Mouse (Mus musculus) thymus, adult 2 months (tissue): ENCODE measurements around the gene Itpripl2. TPM values are rescaled to one million over a fixed set of nuclear protein-coding genes. Genes with fewer than 3 reads are reported as not detected.

Source experiments
- DNase-seq: peaks from one replicate; pipeline ENCODE4 v3.0.0; 2021
- H3K27ac ChIP-seq: fragments of 200-500 bp; 2 replicates; pipeline ENCODE4 v1.5.1; 2012; ENCODE audit warnings: low read length, control low read depth; ENCODE audit not compliant: control insufficient read depth, insufficient read depth
- H3K27me3 ChIP-seq: fragments of 200-500 bp; 2 replicates; pipeline ENCODE4 v1.6.1; 2012; ENCODE audit warnings: mild to moderate bottlenecking, low read length, moderate library complexity, mixed read lengths; ENCODE audit not compliant: control insufficient read depth, insufficient read depth
- H3K36me3 ChIP-seq: fragments of 200-500 bp; 2 replicates; pipeline ENCODE4 v1.6.1; 2012; ENCODE audit warnings: mild to moderate bottlenecking, low read length, moderate library complexity; ENCODE audit not compliant: control insufficient read depth, insufficient read depth
- H3K4me1 ChIP-seq: fragments of 200-500 bp; replicated peaks from 2 replicates; pipeline ENCODE4 v1.6.1; 2012; ENCODE audit warnings: low read length; ENCODE audit not compliant: control insufficient read depth, insufficient read depth
- H3K4me3 ChIP-seq: fragments of 200-500 bp; 2 replicates; pipeline ENCODE4 v1.5.1; 2012; ENCODE audit warnings: mild to moderate bottlenecking, low read length, control low read depth, moderate library complexity; ENCODE audit not compliant: control insufficient read depth, insufficient read depth
- CTCF ChIP-seq: fragments of 200-500 bp; IDR thresholded peaks from 2 replicates; pipeline ENCODE4 v1.5.1; 2012; ENCODE audit warnings: mild to moderate bottlenecking, control low read depth, low read length, moderate library complexity, borderline replicate concordance; ENCODE audit not compliant: control insufficient read depth, poor library complexity, insufficient read depth; ENCODE audit errors: extremely low read depth
- POLR2A ChIP-seq: fragments of 200-500 bp; IDR thresholded peaks from 2 replicates; pipeline ENCODE4 v1.6.1; 2012; ENCODE audit warnings: mild to moderate bottlenecking, low read length, control low read depth, moderate library complexity; ENCODE audit not compliant: control insufficient read depth, poor library complexity, insufficient read depth; ENCODE audit errors: extremely low read depth
- WGBS: fragments of 180-500 bp; shearing (Covaris S2); methylation state at CpG from one replicate; pipeline ENCODE4 v1.1.7; 2018; 5-methylcytosine and 5-hydroxymethylcytosine counted together
- polyA plus RNA-seq: library from polyadenylated mRNA; depleted of rRNA; stranded (reverse); fragments of >200 nt; gene quantifications from 2 replicates; pipeline ENCODE4 v1.2.3, GENCODE M21; 2012; rRNA removed

The Itpripl2 gene
- 7.2 and 7.5 TPM in 2 replicates for polyA plus RNA-seq

DNA sequence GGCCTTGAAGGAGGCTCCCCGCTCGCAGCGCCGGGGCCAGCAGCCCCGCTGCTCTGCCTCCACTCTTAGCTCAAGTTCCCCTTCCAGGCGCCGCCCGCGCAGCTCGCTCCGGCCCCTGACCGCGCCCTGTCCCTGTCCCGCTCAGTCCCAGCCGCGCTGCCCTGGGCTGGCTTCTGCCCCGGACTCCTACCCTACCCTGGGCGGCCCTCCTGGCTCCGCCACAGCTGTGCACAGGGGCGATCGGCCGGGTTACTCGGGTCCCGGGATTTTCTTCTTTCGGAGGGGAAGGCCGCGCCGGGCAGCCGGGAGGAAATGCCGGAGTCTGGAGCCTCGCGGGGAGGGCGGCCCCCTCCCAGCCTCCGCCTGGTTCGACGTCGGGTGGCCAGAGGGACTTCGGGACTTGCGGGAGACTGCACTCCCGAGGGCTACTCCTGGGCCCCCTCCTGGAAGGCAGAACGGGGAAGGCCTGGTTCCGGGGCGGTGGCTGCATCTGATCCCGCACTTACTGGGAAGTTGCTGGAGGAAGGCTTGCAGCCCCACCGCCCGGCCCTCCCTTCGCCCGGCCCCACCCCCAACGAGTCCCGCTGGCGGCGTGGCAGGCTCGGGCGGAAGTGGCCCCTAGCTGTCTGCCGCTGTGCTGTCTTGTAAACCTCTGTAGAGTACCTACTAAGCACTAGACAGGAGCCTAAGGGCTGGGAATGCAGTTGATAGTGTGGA is at the start of gene Itpripl2:
TSS of gene Itpripl2 (minus strand) at position 545 of the 717 bp plus-strand sequence.
- Histone ChIP-seq H3K36me3 (no peaks in the 10 kb centered on the region), H3K4me1 (peaks cover 3% of the 10 kb centered on the region; the same call in 1 of the 2 replicates), H3K27me3 (no peaks in the 10 kb centered on the region; the same call in 1 of the 2 replicates), H3K27ac (no peak within 1 kb of the TSS), H3K4me3 (peak within 1 kb of the TSS; percentile 47)
- WGBS, result under 1% methylated on average over 55 of the region's 55 CpGs
- TF ChIP-seq CTCF (no peak), POLR2A (no peak)
- DNase-seq, result peak; percentile 41

GRCm38 (mm10) chr7:118535076-118535475 is 43.3 kb upstream of the Itpripl2 start:
- Histone ChIP-seq H3K27ac (no peak overlapping the region), H3K36me3 (no peaks in the 10 kb centered on the region), H3K4me1 (no peaks in the 10 kb centered on the region), H3K4me3 (no peak overlapping the region), H3K27me3 (no peaks in the 10 kb centered on the region)
- no peak for DNase-seq
- TF ChIP-seq POLR2A, result no peak
- TF ChIP-seq CTCF, result no peak
- WGBS, result 94% methylated on average over 4 of the region's 4 CpGs

DNA sequence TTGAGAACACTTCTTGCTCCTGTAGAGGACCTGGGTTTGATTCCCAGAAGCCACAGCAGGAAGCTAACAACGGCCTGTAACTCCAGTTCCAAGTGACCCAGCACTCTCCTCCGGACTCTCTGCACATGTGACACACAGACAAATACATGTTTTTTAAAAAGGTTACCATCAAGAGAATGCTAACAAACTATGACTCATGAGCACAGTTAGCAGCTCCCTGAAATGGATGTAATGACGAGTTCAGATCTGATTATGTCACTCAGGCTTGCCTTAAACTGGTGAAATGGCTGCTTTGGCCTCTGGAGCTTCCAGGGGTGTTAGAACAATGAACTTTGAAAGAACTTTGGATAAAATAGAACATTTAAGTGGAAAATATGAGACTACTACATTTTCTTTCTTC is 42.6 kb upstream of the Itpripl2 start:
- WGBS, result 84% methylated on average over 3 of the region's 3 CpGs
- Histone ChIP-seq H3K4me1 (no peaks in the 10 kb centered on the region), H3K4me3 (no peak overlapping the region), H3K27ac (no peak overlapping the region), H3K27me3 (no peaks in the 10 kb centered on the region), H3K36me3 (no peaks in the 10 kb centered on the region)
- DNase-seq, result no peak
- TF ChIP-seq POLR2A (no peak), CTCF (no peak)

- no peaks in the 10 kb centered on the region for H3K4me1 ChIP-seq
- TF ChIP-seq POLR2A, result no peak
- TF ChIP-seq CTCF, result no peak
- under 1% methylated on average over 31 of the region's 31 CpGs for WGBS
- no peaks in the 10 kb centered on the region for H3K27me3 ChIP-seq
- H3K4me3 ChIP-seq, result peak within 1 kb of the TSS; percentile 62
- H3K36me3 ChIP-seq, result no peaks in the 10 kb centered on the region
- peak; percentile 92 for DNase-seq
- H3K27ac ChIP-seq, result peak within 1 kb of the TSS; percentile 34; the same call in 1 of the 2 replicates
These were observed 41.4 kb upstream of the Itpripl2 start, which contains the start of gene Coq7 for GRCm38 (mm10) chr7:118533178-118533578. TSS of gene Coq7 (minus strand) at chr7:118533356.

DNA sequence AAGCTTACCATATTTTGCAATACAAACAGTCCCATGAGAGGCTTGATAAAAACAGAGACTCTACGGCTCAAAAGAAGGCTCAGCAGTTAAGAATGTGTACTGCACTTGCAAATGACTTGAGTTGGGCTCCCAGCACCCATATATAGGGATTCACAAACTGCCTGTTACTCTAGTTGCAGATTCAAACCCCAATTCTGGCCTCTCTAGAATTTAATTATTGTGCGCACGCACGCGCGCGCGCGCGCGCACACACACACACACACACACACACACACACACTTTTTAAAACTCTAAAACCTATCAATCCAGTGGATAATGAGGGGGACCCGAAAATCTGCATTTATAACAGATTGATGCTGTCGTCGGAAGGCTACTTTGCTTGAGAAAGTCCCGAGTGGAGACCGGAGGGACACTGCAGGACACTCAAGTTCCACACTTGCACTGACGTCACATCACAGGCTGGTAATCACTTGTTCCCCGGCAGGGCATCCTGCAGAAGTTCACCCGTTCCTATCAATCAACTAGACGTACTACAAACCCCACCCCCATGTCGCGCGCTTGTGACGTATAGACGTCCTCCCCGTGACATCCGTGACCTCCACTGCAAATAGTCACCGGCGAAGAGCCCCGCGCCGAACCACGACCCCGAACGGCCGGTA is 40.9 kb upstream of the Itpripl2 start:
- TF ChIP-seq CTCF, result no peak
- 0 out of 2 replicates have a peak, but pooled peaks have one; percentile 29 for TF ChIP-seq POLR2A
- under 1% methylated on average over 36 of the region's 36 CpGs for WGBS
- H3K4me1 ChIP-seq, result no peaks in the 10 kb centered on the region
- peak; percentile 97 for DNase-seq
- peak overlapping the region; percentile 34; the same call in 1 of the 2 replicates for H3K27ac ChIP-seq
- H3K4me3 ChIP-seq, result peak overlapping the region; percentile 62
- no peaks in the 10 kb centered on the region for H3K27me3 ChIP-seq
- no peaks in the 10 kb centered on the region for H3K36me3 ChIP-seq

GRCm38 (mm10) chr7:118526967-118527366 is 35.2 kb upstream of the Itpripl2 start:
- Histone ChIP-seq H3K36me3 (no peaks in the 10 kb centered on the region), H3K4me1 (no peaks in the 10 kb centered on the region), H3K27me3 (no peaks in the 10 kb centered on the region), H3K4me3 (no peak overlapping the region), H3K27ac (no peak overlapping the region)
- WGBS, result 92% methylated on average over 4 of the region's 4 CpGs
- no peak for DNase-seq
- TF ChIP-seq CTCF, result no peak
- TF ChIP-seq POLR2A, result no peak

- H3K4me3 ChIP-seq, result no peak overlapping the region
- H3K4me1 ChIP-seq, result no peaks in the 10 kb centered on the region
- H3K36me3 ChIP-seq, result no peaks in the 10 kb centered on the region
- DNase-seq, result no peak
- no peaks in the 10 kb centered on the region for H3K27me3 ChIP-seq
- 48% methylated on average over 5 of the region's 5 CpGs for WGBS
- no peak overlapping the region for H3K27ac ChIP-seq
- TF ChIP-seq POLR2A (no peak), CTCF (no peak)
These were observed 30.3 kb upstream of the Itpripl2 start for GRCm38 (mm10) chr7:118522077-118522476.
